Mouse (Mus musculus): ENCODE results near the gene Phf23. TPM values are rescaled to one million over a fixed set of nuclear protein-coding genes. Genes with fewer than 3 reads are reported as not detected.

Gene Phf23
- total RNA-seq, 1 experiment, result 80.9 TPM

- no peak for DNase-seq (ENCODE audit: low read depth, low spot score)
- Histone ChIP-seq H3K9me3 (ENCODE audit: control insufficient read depth, insufficient read depth, low read depth, low read length) (no peaks in the 10 kb centered on the region), H3K27ac (ENCODE audit: insufficient read depth, low read depth, low read length, poor library complexity, severe bottlenecking) (no peak overlapping the region; the same call in 1 of the 2 replicates), H3K36me3 (ENCODE audit: control insufficient read depth, insufficient read depth, low read length, poor library complexity, severe bottlenecking) (peaks cover 6% of the 10 kb centered on the region), H3K4me1 (ENCODE audit: control insufficient read depth in 2 of 2, insufficient read depth in 2 of 2, low read length in 2 of 2, poor library complexity in 1 of 2) (peaks cover 0 to 1% of the 10 kb centered on the region in 2 experiments; a peak in 1 of 4 replicates), H3K9ac (ENCODE audit: insufficient read depth, low read depth, low read length, poor library complexity, severe bottlenecking) (peak overlapping the region; percentile 92), H3K4me3 (ENCODE audit: insufficient read depth in 1 of 2, low read depth in 1 of 2, low read length in 2 of 2, poor library complexity in 1 of 2, severe bottlenecking in 1 of 2) (peak overlapping the region; percentile 61 to 85)
- in situ Hi-C loops (cut with MboI; ENCODE audit: low sequenced_read_pairs in 2 of 2, unreplicated experiment in 2 of 2), result no loop called here
- TF ChIP-seq ZNF384 (IDR thresholded peaks at IDR 0.05; ENCODE audit: low read depth, low read length) (no peak), CHD2 (IDR thresholded peaks at IDR 0.05; ENCODE audit: low read depth, low read length) (no peak), HCFC1 (IDR thresholded peaks at IDR 0.05; ENCODE audit: borderline replicate concordance, insufficient read depth, low read length) (no peak), ZC3H11A (IDR thresholded peaks at IDR 0.05; ENCODE audit: borderline replicate concordance, low read depth, low read length) (no peak), MAFK (IDR thresholded peaks at IDR 0.05; ENCODE audit: insufficient read depth, low read depth, low read length) (no peak)
Observed at GRCm38 (mm10) chr11:69991711-69992110, 3.9 kb upstream of the Phf23 start.

- DNase-seq (ENCODE audit: low read depth, low spot score), result no peak
- peaks cover 6% of the 10 kb centered on the region for H3K36me3 ChIP-seq (ENCODE audit: control insufficient read depth, insufficient read depth, low read length, poor library complexity, severe bottlenecking)
- no peak overlapping the region for H3K27ac ChIP-seq (ENCODE audit: insufficient read depth, low read depth, low read length, poor library complexity, severe bottlenecking)
- H3K9ac ChIP-seq (ENCODE audit: insufficient read depth, low read depth, low read length, poor library complexity, severe bottlenecking), result no peak overlapping the region
- TF ChIP-seq MAFK (IDR thresholded peaks at IDR 0.05; ENCODE audit: insufficient read depth, low read depth, low read length) (no peak), ZNF384 (IDR thresholded peaks at IDR 0.05; ENCODE audit: low read depth, low read length) (no peak), HCFC1 (IDR thresholded peaks at IDR 0.05; ENCODE audit: borderline replicate concordance, insufficient read depth, low read length) (no peak), CHD2 (IDR thresholded peaks at IDR 0.05; ENCODE audit: low read depth, low read length) (no peak), ZC3H11A (IDR thresholded peaks at IDR 0.05; ENCODE audit: borderline replicate concordance, low read depth, low read length) (no peak)
- in situ Hi-C loops (cut with MboI; ENCODE audit: low sequenced_read_pairs in 2 of 2, unreplicated experiment in 2 of 2), result no loop called here
- H3K4me1 ChIP-seq (ENCODE audit: control insufficient read depth in 2 of 2, insufficient read depth in 2 of 2, low read length in 2 of 2, poor library complexity in 1 of 2), result peaks cover under 1 to 1% of the 10 kb centered on the region in 2 experiments; a peak in 2 of 4 replicates
- H3K9me3 ChIP-seq (ENCODE audit: control insufficient read depth, insufficient read depth, low read depth, low read length), result no peaks in the 10 kb centered on the region
- no peak overlapping the region; a peak in 1 of 4 replicates for H3K4me3 ChIP-seq (ENCODE audit: insufficient read depth in 1 of 2, low read depth in 1 of 2, low read length in 2 of 2, poor library complexity in 1 of 2, severe bottlenecking in 1 of 2)
Observed at GRCm38 (mm10) chr11:69992396-69992795, 3.2 kb upstream of the Phf23 start.

- Histone ChIP-seq H3K4me3 (ENCODE audit: insufficient read depth in 1 of 2, low read depth in 1 of 2, low read length in 2 of 2, poor library complexity in 1 of 2, severe bottlenecking in 1 of 2) (no peak overlapping the region), H3K9ac (ENCODE audit: insufficient read depth, low read depth, low read length, poor library complexity, severe bottlenecking) (no peak overlapping the region), H3K4me1 (ENCODE audit: control insufficient read depth in 2 of 2, insufficient read depth in 2 of 2, low read length in 2 of 2, poor library complexity in 1 of 2) (peaks cover 3 to 6% of the 10 kb centered on the region in 2 experiments; a peak in 3 of 4 replicates), H3K27ac (ENCODE audit: insufficient read depth, low read depth, low read length, poor library complexity, severe bottlenecking) (no peak overlapping the region), H3K9me3 (ENCODE audit: control insufficient read depth, insufficient read depth, low read depth, low read length) (no peaks in the 10 kb centered on the region), H3K36me3 (ENCODE audit: control insufficient read depth, insufficient read depth, low read length, poor library complexity, severe bottlenecking) (peaks cover 7% of the 10 kb centered on the region)
- TF ChIP-seq ZNF384 (IDR thresholded peaks at IDR 0.05; ENCODE audit: low read depth, low read length), result no peak
- no peak for TF ChIP-seq CHD2 (IDR thresholded peaks at IDR 0.05; ENCODE audit: low read depth, low read length)
- no peak for TF ChIP-seq ZC3H11A (IDR thresholded peaks at IDR 0.05; ENCODE audit: borderline replicate concordance, low read depth, low read length)
- no peak for TF ChIP-seq HCFC1 (IDR thresholded peaks at IDR 0.05; ENCODE audit: borderline replicate concordance, insufficient read depth, low read length)
- in situ Hi-C loops (cut with MboI; ENCODE audit: low sequenced_read_pairs in 2 of 2, unreplicated experiment in 2 of 2), result no loop called here
- DNase-seq (ENCODE audit: low read depth, low spot score), result no peak
Observed at GRCm38 (mm10) chr11:69992932-69993331, 2.6 kb upstream of the Phf23 start.

GRCm38 (mm10) chr11:69994401-69995090 is 1.0 kb upstream of the Phf23 start:
- Histone ChIP-seq H3K27ac (ENCODE audit: insufficient read depth, low read depth, low read length, poor library complexity, severe bottlenecking) (no peak overlapping the region), H3K36me3 (ENCODE audit: control insufficient read depth, insufficient read depth, low read length, poor library complexity, severe bottlenecking) (peaks cover 23% of the 10 kb centered on the region), H3K4me1 (ENCODE audit: control insufficient read depth in 2 of 2, insufficient read depth in 2 of 2, low read length in 2 of 2, poor library complexity in 1 of 2) (peaks cover 6 to 12% of the 10 kb centered on the region in 2 experiments; a peak in 3 of 4 replicates), H3K4me3 (ENCODE audit: insufficient read depth in 1 of 2, low read depth in 1 of 2, low read length in 2 of 2, poor library complexity in 1 of 2, severe bottlenecking in 1 of 2) (peak overlapping the region in 1 of 2 experiments; percentile 95; a peak in 2 of 4 replicates), H3K9ac (ENCODE audit: insufficient read depth, low read depth, low read length, poor library complexity, severe bottlenecking) (no peak overlapping the region), H3K9me3 (ENCODE audit: control insufficient read depth, insufficient read depth, low read depth, low read length) (no peaks in the 10 kb centered on the region)
- in situ Hi-C loops (cut with MboI; ENCODE audit: low sequenced_read_pairs in 2 of 2, unreplicated experiment in 2 of 2), result no loop called here
- TF ChIP-seq HCFC1 (IDR thresholded peaks at IDR 0.05; ENCODE audit: borderline replicate concordance, insufficient read depth, low read length) (no peak), MAFK (IDR thresholded peaks at IDR 0.05; ENCODE audit: insufficient read depth, low read depth, low read length) (no peak), CHD2 (IDR thresholded peaks at IDR 0.05; ENCODE audit: low read depth, low read length) (no peak), ZC3H11A (IDR thresholded peaks at IDR 0.05; ENCODE audit: borderline replicate concordance, low read depth, low read length) (no peak), ZNF384 (IDR thresholded peaks at IDR 0.05; ENCODE audit: low read depth, low read length) (no peak)
- DNase-seq (ENCODE audit: low read depth, low spot score), result no peak

All from ES-E14 (cell line).